Mouse (Mus musculus): ENCODE data around the gene 4930404H24Rik. TPM values are rescaled to one million over a fixed set of nuclear protein-coding genes. Genes with fewer than 3 reads are reported as not detected.
A peak's percentile ranks its signal among the peaks of the same experiment; 100 is the strongest.

The 4930404H24Rik gene
- polyA plus RNA-seq, 1 experiment from 2014 or later, result not detected

- in situ Hi-C loops (cut with MboI; ENCODE audit: low pct_unique_long_range_greater_than_20kb), result loop anchor here (5.0 kb wide), 2 partner anchors 47 to 48 kb away; no protein-coding TSS in a partner anchor
- peaks cover 14% of the 10 kb centered on the region for H3K27me3 ChIP-seq
- ATAC-seq, result peak; percentile 18
- TF ChIP-seq CTCF (IDR thresholded peaks at IDR 0.05), result no peak
- POLR2A ChIA-PET, result interaction anchor here (0.8 kb wide), 1 partner anchor 42 kb away, joined by 3 read pairs; no protein-coding TSS in a partner anchor
- CTCF ChIA-PET, result no interaction called here
- DNase-seq (ENCODE audit: low read depth, low spot score), result no peak
These were observed 37.6 kb downstream of the 4930404H24Rik start, which contains the start of gene Nol4l for GRCm38 (mm10) chr2:153529931-153530766. Gene Nol4l, minus strand, starts transcription at chr2:153529971.

GRCm38 (mm10) chr2:153530948-153531347 is 38.4 kb downstream of the 4930404H24Rik start:
- ATAC-seq (no peak), DNase-seq (ENCODE audit: low read depth, low spot score) (no peak)
- TF ChIP-seq CTCF (IDR thresholded peaks at IDR 0.05), result no peak
- ChIA-PET CTCF (no interaction called here), POLR2A (no interaction called here)
- in situ Hi-C loops (cut with MboI; ENCODE audit: low pct_unique_long_range_greater_than_20kb), result loop anchor here (5.0 kb wide), 2 partner anchors 46 to 49 kb away; no protein-coding TSS in a partner anchor
- peaks cover 14% of the 10 kb centered on the region for H3K27me3 ChIP-seq

- CTCF ChIA-PET, result no interaction called here
- no peak for DNase-seq (ENCODE audit: low read depth, low spot score)
- no peak for ATAC-seq
- in situ Hi-C loops (cut with MboI; ENCODE audit: low pct_unique_long_range_greater_than_20kb), result loop anchor here (5.0 kb wide), 2 partner anchors 43 to 52 kb away; no protein-coding TSS in a partner anchor
- H3K27me3 ChIP-seq, result peaks cover 14% of the 10 kb centered on the region
- POLR2A ChIA-PET, result no interaction called here
- TF ChIP-seq CTCF (IDR thresholded peaks at IDR 0.05), result no peak
These were observed 41.4 kb downstream of the 4930404H24Rik start for GRCm38 (mm10) chr2:153533981-153534380.

GRCm38 (mm10) chr2:153538898-153539297 is 46.3 kb downstream of the 4930404H24Rik start:
- ATAC-seq (no peak), DNase-seq (ENCODE audit: low read depth, low spot score) (no peak)
- no peaks in the 10 kb centered on the region for H3K27me3 ChIP-seq
- no peak for TF ChIP-seq CTCF (IDR thresholded peaks at IDR 0.05)
- ChIA-PET CTCF (interaction anchor here (1.2 kb wide), 2 partner anchors 47 to 391 kb away, joined by 3 read pairs; no protein-coding TSS in a partner anchor), POLR2A (interaction anchor here (1.1 kb wide), 1 partner anchor 10 kb away, joined by 3 read pairs; no protein-coding TSS in a partner anchor)
- in situ Hi-C loops (cut with MboI; ENCODE audit: low pct_unique_long_range_greater_than_20kb), result no loop called here

- ATAC-seq (peak; percentile 45), DNase-seq (ENCODE audit: low read depth, low spot score) (no peak)
- no peaks in the 10 kb centered on the region for H3K27me3 ChIP-seq
- CTCF ChIA-PET, result no interaction called here
- in situ Hi-C loops (cut with MboI; ENCODE audit: low pct_unique_long_range_greater_than_20kb), result no loop called here
- POLR2A ChIA-PET, result no interaction called here
- TF ChIP-seq CTCF (IDR thresholded peaks at IDR 0.05), result no peak
These were observed 50.5 kb downstream of the 4930404H24Rik start for GRCm38 (mm10) chr2:153542936-153543668.

Other genes with a start within 250 kb of the 4930404H24Rik start
- 40.1 TPM for gene Kif3b, start 201.4 kb upstream of the 4930404H24Rik start, polyA plus RNA-seq (2021)
- gene Asxl1, start 147.0 kb upstream of the 4930404H24Rik start, polyA plus RNA-seq (2021), result 35.9 TPM
- 17.8 TPM for gene Nol4l, start 37.2 kb downstream of the 4930404H24Rik start, polyA plus RNA-seq (2021)
- gene Commd7, start 140.0 kb downstream of the 4930404H24Rik start, polyA plus RNA-seq (2021), result 36.7 TPM
- 1.6 TPM for gene Dnmt3b, start 156.7 kb downstream of the 4930404H24Rik start, polyA plus RNA-seq (2021)
- gene Dnmt3c, start 203.9 kb downstream of the 4930404H24Rik start, polyA plus RNA-seq (2021), result 0.05 TPM
- 118 TPM for gene Mapre1, start 248.5 kb downstream of the 4930404H24Rik start, polyA plus RNA-seq (2021)